Mouse (Mus musculus): ENCODE data around the gene Olfr1510. TPM values are rescaled to one million over a fixed set of nuclear protein-coding genes. Genes with fewer than 3 reads are reported as not detected.

Olfr1510 gene
- polyA plus RNA-seq, 1 experiment from 2014 or later, result not detected

DNA sequence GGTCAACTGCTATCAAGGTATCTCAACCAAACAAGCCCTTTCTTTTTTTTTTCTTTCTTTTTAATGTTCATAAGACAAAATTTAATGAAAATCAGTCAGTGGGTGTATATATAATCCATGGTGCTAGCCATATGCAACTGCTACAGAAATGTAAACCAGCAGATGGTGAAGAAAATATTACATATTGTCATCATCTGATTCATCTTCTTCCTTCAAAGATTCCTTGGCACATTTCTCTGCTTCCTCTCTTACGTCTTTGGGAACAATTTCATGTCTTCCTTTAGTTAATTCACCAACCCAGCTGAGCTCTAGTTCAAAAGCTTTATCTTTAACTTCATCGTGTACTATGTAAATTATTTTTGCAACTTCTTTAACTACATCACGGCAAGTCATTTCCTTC, 45.4 kb downstream of the Olfr1510 start:
- no peak overlapping the region for H3K9ac ChIP-seq
- no peaks in the 10 kb centered on the region for H3K4me1 ChIP-seq (replicated peaks; ENCODE audit: control insufficient read depth, insufficient read depth, low read length)
- no peaks in the 10 kb centered on the region for H3K36me3 ChIP-seq (replicated peaks; ENCODE audit: control insufficient read depth, insufficient read depth)
- no peaks in the 10 kb centered on the region for H3K27me3 ChIP-seq (ENCODE audit: control insufficient read depth, insufficient read depth, low read length)
- no peaks in the 10 kb centered on the region for H3K9me3 ChIP-seq (ENCODE audit: control insufficient read depth, low read length)
- WGBS, result 92% methylated on average over 3 of the region's 3 CpGs
- DNase-seq (ENCODE audit: low spot score) (no peak), ATAC-seq (ENCODE audit: low FRiP score) (no peak)
- H3K4me3 ChIP-seq (replicated peaks; ENCODE audit: low read length), result no peak overlapping the region
- H3K27ac ChIP-seq, result no peak overlapping the region
- no peak overlapping the region for H3K4me2 ChIP-seq (replicated peaks)

Other genes starting within 250 kb of the Olfr1510 start
- gene Supt16, start 217.0 kb downstream of the Olfr1510 start, polyA plus RNA-seq (2014; fragmentation: Nextera tagmentation; extraction: Ambion mirVana), result 50.2 and 53.3 TPM in 2 replicates
- 47.3 and 52.3 TPM in 2 replicates for gene Chd8, start 156.6 kb downstream of the Olfr1510 start, polyA plus RNA-seq (2014; fragmentation: Nextera tagmentation; extraction: Ambion mirVana)
- gene Tox4, start 135.2 kb downstream of the Olfr1510 start, polyA plus RNA-seq (2014; fragmentation: Nextera tagmentation; extraction: Ambion mirVana), result 55.7 and 56.6 TPM in 2 replicates
- gene Rab2b, start 134.8 kb downstream of the Olfr1510 start, polyA plus RNA-seq (2014; fragmentation: Nextera tagmentation; extraction: Ambion mirVana), result 58.2 and 60.4 TPM in 2 replicates
- gene Mettl3, start 109.2 kb downstream of the Olfr1510 start, polyA plus RNA-seq (2014; fragmentation: Nextera tagmentation; extraction: Ambion mirVana), result 37.1 and 37.8 TPM in 2 replicates
- 47.5 and 50.0 TPM in 2 replicates for gene Sall2, start 85.6 kb downstream of the Olfr1510 start, polyA plus RNA-seq (2014; fragmentation: Nextera tagmentation; extraction: Ambion mirVana)
- gene Olfr1513, start 58.0 kb downstream of the Olfr1510 start, polyA plus RNA-seq (2014; fragmentation: Nextera tagmentation; extraction: Ambion mirVana), result not detected in 2 replicates
- gene Olfr1512, start 35.2 kb downstream of the Olfr1510 start, polyA plus RNA-seq (2014; fragmentation: Nextera tagmentation; extraction: Ambion mirVana), result not detected in 2 replicates
- 0.17 TPM in 1 of 2 replicates, not detected in the other for gene Olfr1511, start 17.0 kb downstream of the Olfr1510 start, polyA plus RNA-seq (2014; fragmentation: Nextera tagmentation; extraction: Ambion mirVana)
- gene Olfr1509, start 28.6 kb upstream of the Olfr1510 start, polyA plus RNA-seq (2014; fragmentation: Nextera tagmentation; extraction: Ambion mirVana), result not detected in 2 replicates
- gene Olfr1508, start 53.1 kb upstream of the Olfr1510 start, polyA plus RNA-seq (2014; fragmentation: Nextera tagmentation; extraction: Ambion mirVana), result 0.04 TPM in 1 of 2 replicates, not detected in the other
- gene Olfr1507, start 81.4 kb upstream of the Olfr1510 start, polyA plus RNA-seq (2014; fragmentation: Nextera tagmentation; extraction: Ambion mirVana), result not detected in 2 replicates